Mouse (Mus musculus) left cerebral cortex, adult 6 months (tissue): ENCODE data around the gene Nr6a1. TPM values are rescaled to one million over a fixed set of nuclear protein-coding genes. Genes with fewer than 3 reads are reported as not detected.

Source experiments
- long read RNA-seq, 2 experiments: library from polyadenylated mRNA; unstranded; transcript quantifications; one replicate each; pipeline ENCODE4 v2.0.0; 2019 to 2020
- polyA plus RNA-seq: library from polyadenylated mRNA; unstranded; fragments of <200 nt; fragmentation: Nextera tagmentation; gene quantifications from 2 replicates; pipeline ENCODE4 v1.2.3, GENCODE M21; 2021

Nr6a1 gene
- polyA plus RNA-seq: 0.72 and 0.87 TPM in 2 replicates
- long read RNA-seq, experiment 1, partial matches to known transcripts: 0 of 4 reads
- long read RNA-seq, experiment 1, other reads (novel, unspliced or antisense): 4 of 4 reads
- long read RNA-seq, experiment 2: 0 reads

DNA sequence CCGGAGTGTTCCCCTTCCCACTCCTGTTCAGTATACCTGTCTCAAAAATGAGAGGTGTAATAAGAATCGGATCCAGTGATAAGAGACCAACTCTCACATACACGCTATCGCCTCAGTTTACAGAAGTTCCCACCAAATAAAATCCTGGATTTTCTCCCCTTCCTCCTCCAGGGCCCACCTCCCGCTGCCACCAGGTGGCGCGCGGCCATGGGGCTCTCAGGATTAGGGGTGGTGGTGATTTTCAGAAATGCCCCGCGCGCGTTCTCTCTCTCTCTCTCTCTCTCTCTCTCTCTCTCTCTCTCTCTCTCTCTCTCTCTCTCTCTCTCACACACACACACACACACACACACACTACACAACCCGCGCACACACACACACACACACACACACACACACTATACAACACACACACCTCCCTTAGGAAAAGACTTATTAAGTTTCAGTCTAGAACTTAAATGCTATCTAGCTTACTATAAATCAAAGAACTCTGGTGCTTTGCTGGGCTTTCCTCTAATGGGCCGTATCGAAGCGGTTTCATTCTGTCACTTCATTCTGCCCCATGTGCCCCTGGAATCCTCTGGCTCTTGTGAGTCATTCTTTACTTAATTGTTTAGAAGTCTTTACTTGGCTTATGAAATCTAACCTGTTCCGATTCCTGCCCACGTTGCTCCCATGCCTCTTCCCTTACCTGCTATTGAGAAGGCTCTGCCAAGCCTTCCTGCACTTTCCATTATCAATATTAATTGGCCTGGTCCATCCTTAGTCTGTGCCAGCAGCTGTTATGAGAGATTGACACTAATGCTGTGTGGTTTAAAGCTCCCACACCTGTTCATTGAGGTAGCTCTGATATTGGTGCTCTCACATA lies at the start of gene Nr6a1:
TSS of gene Nr6a1 (minus strand) at position 574 of the 865 bp plus-strand sequence.

DNA sequence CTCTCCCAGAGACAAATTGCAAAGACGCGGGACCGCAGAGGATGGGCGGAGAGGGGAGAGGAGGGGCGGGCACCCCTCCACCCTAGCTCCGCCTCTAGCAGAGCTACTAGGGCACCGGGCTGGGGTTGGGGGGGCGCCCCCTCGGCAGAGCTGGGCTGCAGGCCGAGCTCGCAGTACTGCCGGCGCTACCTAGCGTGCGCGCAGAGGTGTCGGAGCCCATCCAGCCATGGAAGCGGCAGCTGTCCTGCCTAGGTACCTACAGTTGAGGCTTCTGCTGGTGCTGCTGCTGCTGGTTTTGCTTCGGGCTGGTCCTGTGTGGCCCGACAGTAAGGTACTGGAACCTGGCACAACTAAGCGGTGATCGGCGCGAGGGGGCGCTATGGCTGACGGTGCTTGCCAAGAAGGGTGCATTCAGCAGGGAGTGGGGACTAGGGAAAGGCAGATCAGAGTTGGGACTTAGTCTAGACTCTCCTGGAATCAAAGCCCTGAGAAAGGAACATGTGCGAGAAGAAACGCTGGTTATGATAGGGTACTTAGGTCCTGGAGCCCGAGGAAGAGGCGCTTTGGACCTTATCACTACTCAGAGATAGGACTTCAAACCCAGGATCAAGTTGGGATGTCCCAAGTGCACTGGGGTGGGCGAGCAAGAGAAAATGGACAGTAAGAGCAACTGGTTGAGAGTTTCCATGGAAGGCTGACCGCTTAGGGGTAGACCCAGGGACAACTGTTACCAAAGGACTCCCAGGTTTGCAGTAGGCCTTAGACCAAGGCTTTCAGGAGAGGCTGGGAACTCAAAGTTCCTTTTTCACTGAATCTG lies 4.6 kb upstream of the Nr6a1 start, which contains the start of gene Olfml2a:
TSS of gene Olfml2a (plus strand) at position 128 of the 817 bp plus-strand sequence.

DNA sequence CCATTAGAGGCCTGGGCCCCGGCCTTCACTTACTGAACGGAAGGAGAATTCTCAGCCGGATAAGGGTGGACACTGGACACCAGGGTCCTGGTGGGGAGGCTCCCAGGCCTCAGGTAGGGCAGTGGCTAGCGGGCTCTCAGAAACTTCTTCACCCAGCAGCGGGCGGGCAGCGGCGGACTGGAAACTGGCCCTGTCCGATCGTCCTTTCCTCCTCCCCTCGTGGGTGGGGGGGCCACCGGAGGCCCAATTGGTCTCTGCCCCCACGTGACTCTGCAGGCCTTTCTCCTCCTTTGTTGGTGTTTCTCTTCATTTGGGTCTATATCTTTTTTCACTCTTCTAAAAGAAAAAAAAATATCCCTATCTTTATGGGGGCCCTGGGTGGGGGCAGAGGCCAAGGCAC lies 213.2 kb downstream of the Nr6a1 start, which contains the start of gene Nr5a1:
TSS of gene Nr5a1 (minus strand) at position 219 of the 400 bp plus-strand sequence.

Other genes with a start within 250 kb of the Nr6a1 start
- gene Nr5a1, start 213.1 kb downstream of the Nr6a1 start, polyA plus RNA-seq: not detected in 2 replicates
- gene Olfml2a, start 4.3 kb upstream of the Nr6a1 start, polyA plus RNA-seq: 0.75 and 1.2 TPM in 2 replicates
- gene Wdr38, start 69.8 kb upstream of the Nr6a1 start, polyA plus RNA-seq: 0.31 and 0.35 TPM in 2 replicates
- 257 and 287 TPM in 2 replicates for gene Arpc5l, start 77.7 kb upstream of the Nr6a1 start, polyA plus RNA-seq
- gene Rpl35, start 77.9 kb upstream of the Nr6a1 start, polyA plus RNA-seq: 1,570 and 1,973 TPM in 2 replicates
- gene Golga1, start 137.9 kb upstream of the Nr6a1 start, polyA plus RNA-seq: 10.5 and 11.0 TPM in 2 replicates